Mouse (Mus musculus): ENCODE measurements at regions not wholly inside any gene's neighbourhood (a gene's known extent, or its start where the extent isn't known, plus 50 kb on each side); places are given as distances from the start of the nearest gene placed in this dataset.

- DNase-seq (ENCODE audit: low spot score) = no peak
These were observed 105.5 kb downstream of the Rpl14 start for GRCm38 (mm10) chr9:120676771-120677170.

GRCm38 (mm10) chr9:120677216-120677615 lies 106.0 kb downstream of the Rpl14 start:
- DNase-seq (ENCODE audit: low spot score) = no peak

- no peak for DNase-seq (ENCODE audit: low spot score)
These were observed 108.7 kb downstream of the Rpl14 start for GRCm38 (mm10) chr9:120679822-120680426.

GRCm38 (mm10) chr9:120681404-120681803 lies 110.2 kb downstream of the Rpl14 start:
- no peak for DNase-seq (ENCODE audit: low spot score)

GRCm38 (mm10) chr9:120685961-120686360 lies 114.7 kb downstream of the Rpl14 start:
- no peak for DNase-seq (ENCODE audit: low spot score)

GRCm38 (mm10) chr9:120689025-120689424 lies 117.8 kb downstream of the Rpl14 start:
- DNase-seq (ENCODE audit: low spot score) = no peak

- no peak for DNase-seq (ENCODE audit: low spot score)
These were observed 119.3 kb downstream of the Rpl14 start for GRCm38 (mm10) chr9:120690510-120690909.

GRCm38 (mm10) chr9:120690961-120691941 lies 120.0 kb downstream of the Rpl14 start:
- DNase-seq (ENCODE audit: low spot score) = peak; percentile 71

GRCm38 (mm10) chr9:120691971-120692401 lies 120.7 kb downstream of the Rpl14 start:
- DNase-seq (ENCODE audit: low spot score) = no peak

- DNase-seq (ENCODE audit: low spot score) = no peak
These were observed 123.2 kb downstream of the Rpl14 start for GRCm38 (mm10) chr9:120694457-120694856.

- DNase-seq (ENCODE audit: low spot score) = no peak
These were observed 124.7 kb downstream of the Rpl14 start for GRCm38 (mm10) chr9:120695966-120696365.

- no peak for DNase-seq (ENCODE audit: low spot score)
These were observed 126.5 kb downstream of the Rpl14 start for GRCm38 (mm10) chr9:120697749-120698148.

- no peak for DNase-seq (ENCODE audit: low spot score)
These were observed 128.5 kb downstream of the Rpl14 start for GRCm38 (mm10) chr9:120699781-120700180.

GRCm38 (mm10) chr9:120702836-120703235 lies 131.6 kb downstream of the Rpl14 start:
- no peak for DNase-seq (ENCODE audit: low spot score)

GRCm38 (mm10) chr9:120703291-120703930 lies 132.2 kb downstream of the Rpl14 start:
- DNase-seq (ENCODE audit: low spot score) = no peak

- no peak for DNase-seq (ENCODE audit: low spot score)
These were observed 135.4 kb downstream of the Rpl14 start for GRCm38 (mm10) chr9:120706562-120707198.

- no peak for DNase-seq (ENCODE audit: low spot score)
These were observed 137.3 kb downstream of the Rpl14 start for GRCm38 (mm10) chr9:120708507-120708906.

GRCm38 (mm10) chr9:120709146-120709655 lies 138.0 kb downstream of the Rpl14 start:
- DNase-seq (ENCODE audit: low spot score) = no peak

- DNase-seq (ENCODE audit: low spot score) = no peak
These were observed 141.7 kb downstream of the Rpl14 start for GRCm38 (mm10) chr9:120712987-120713386.

- DNase-seq (ENCODE audit: low spot score) = no peak
These were observed 144.4 kb downstream of the Rpl14 start for GRCm38 (mm10) chr9:120715665-120716121.

- no peak for DNase-seq (ENCODE audit: low spot score)
These were observed 147.6 kb downstream of the Rpl14 start for GRCm38 (mm10) chr9:120718812-120719211.
